Mouse (Mus musculus) embryonic fibroblast, embryonic 13.5 days (primary cell): ENCODE measurements around the gene Mcf2l.

ENCODE experiments used
- CTCF ChIP-seq: IDR thresholded peaks from 2 replicates; pipeline ENCODE4 v1.5.1; 2011; ENCODE audit warnings: mild to moderate bottlenecking, control low read depth, low read length, moderate library complexity, borderline replicate concordance; ENCODE audit not compliant: insufficient read depth
- POLR2A ChIP-seq: IDR thresholded peaks from 2 replicates; pipeline ENCODE4 v1.6.1; 2011; ENCODE audit warnings: low read depth, mild to moderate bottlenecking, control low read depth, low read length, moderate library complexity

DNA sequence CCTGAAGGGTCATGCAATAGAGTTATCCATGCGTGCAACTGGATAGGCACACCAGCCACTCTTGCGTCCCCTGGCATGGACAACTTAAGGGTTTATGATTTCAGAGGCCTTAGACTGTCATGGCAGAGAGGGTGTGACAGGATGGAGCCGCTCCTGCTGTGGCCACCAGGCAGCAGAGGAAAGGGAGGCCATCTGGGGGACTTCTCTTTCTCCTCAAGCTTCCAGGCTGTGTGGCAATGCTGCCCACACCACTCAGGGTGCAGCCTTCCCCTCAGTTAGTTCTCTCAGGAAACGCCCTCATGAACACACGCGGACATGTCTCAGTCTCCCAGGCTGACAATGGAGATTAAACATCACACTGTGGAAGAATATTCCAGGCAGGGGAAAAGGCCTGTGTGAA is 165.4 kb downstream of the Mcf2l start:
- TF ChIP-seq POLR2A: no peak
- no peak for TF ChIP-seq CTCF
